Mouse (Mus musculus): ENCODE results near the gene Hmgcs2.
"Not testable (repeated sequence)": the region's sequence is repeated elsewhere in the genome, so short reads cannot be mapped to it uniquely, and the experiment has no call there.

GRCm38 (mm10) chr3:98339706-98340109 lies 59.5 kb downstream of the Hmgcs2 start, which contains the start of gene Phgdh:
- not testable (repeated sequence) for TF ChIP-seq CTCF (IDR thresholded peaks at IDR 0.05); POLR2A (IDR thresholded peaks at IDR 0.05; ENCODE audit: insufficient read depth, low read depth, low read length); EP300 (IDR thresholded peaks at IDR 0.05; ENCODE audit: insufficient read depth, low read depth, low read length)
